18 mouse cellular contexts compared by ENCODE assay signal in genomic region chr2:36251156-36251555, GRCm38 (mm10). TPM values are rescaled to one million over a fixed set of nuclear protein-coding genes. Genes with fewer than 3 reads are reported as not detected.
DNase-seq lines count a peak whose midpoint lies in the region; ATAC-seq and TF ChIP-seq lines count a peak whose summit lies in the region.
"Had no signal": no experiment of that assay in that cellular context is flagged by ENCODE, and none has a peak within 500 bp of the region (broad histone marks: within the 10 kb centered on the region; RNA-seq: fewer than 3 reads in every experiment).

No protein-coding gene starts in this region.

- no peak overlapping the region for H3K27ac ChIP-seq in heart, embryonic 10.5 days
- no peak overlapping the region for H3K27ac ChIP-seq in hindbrain, postnatal 0 days
- H3K27ac ChIP-seq in hindbrain, embryonic 11.5 days (ENCODE audit: low read depth, low read length) = no peak overlapping the region
- H3K27ac ChIP-seq: embryonic facial prominence, embryonic 10.5 days; embryonic facial prominence, embryonic 12.5 days; forebrain, embryonic 13.5 days; forebrain, embryonic 15.5 days had no signal

- H3K4me1 ChIP-seq in heart, embryonic 10.5 days = no peaks in the 10 kb centered on the region
- H3K4me1 ChIP-seq in hindbrain, postnatal 0 days (ENCODE audit: insufficient read depth, low read length) = no peaks in the 10 kb centered on the region
- H3K4me1 ChIP-seq in hindbrain, embryonic 11.5 days (replicated peaks; ENCODE audit: control insufficient read depth, insufficient read depth, low read length) = no peaks in the 10 kb centered on the region
- H3K4me1 ChIP-seq: embryonic facial prominence, embryonic 10.5 days; embryonic facial prominence, embryonic 12.5 days; forebrain, embryonic 13.5 days; forebrain, embryonic 15.5 days had no signal

- no peaks in the 10 kb centered on the region for H3K27me3 ChIP-seq in heart, embryonic 10.5 days (ENCODE audit: insufficient read depth, poor library complexity, severe bottlenecking)
- no peaks in the 10 kb centered on the region for H3K27me3 ChIP-seq in hindbrain, postnatal 0 days (ENCODE audit: insufficient read depth, low read length)
- no peaks in the 10 kb centered on the region for H3K27me3 ChIP-seq in hindbrain, embryonic 11.5 days (ENCODE audit: control insufficient read depth, insufficient read depth, low read length)
- H3K27me3 ChIP-seq: embryonic facial prominence, embryonic 12.5 days; forebrain, embryonic 13.5 days; forebrain, embryonic 15.5 days had no signal

- no peak overlapping the region for H3K9ac ChIP-seq in hindbrain, postnatal 0 days (replicated peaks; ENCODE audit: low read length)
- H3K9ac ChIP-seq in hindbrain, embryonic 11.5 days (ENCODE audit: low read depth, low read length) = no peak overlapping the region
- H3K9ac ChIP-seq: embryonic facial prominence, embryonic 12.5 days; forebrain, embryonic 13.5 days; forebrain, embryonic 15.5 days; forebrain, postnatal 0 days had no signal

- ATAC-seq in hindbrain, postnatal 0 days = no peak
- ATAC-seq in hindbrain, embryonic 11.5 days (ENCODE audit: low FRiP score) = no peak
- ATAC-seq: activated CD4-positive, CD25-positive, alpha-beta regulatory T cell, adult 4 months; forebrain, embryonic 13.5 days; forebrain, embryonic 15.5 days; forebrain, postnatal 0 days had no signal

- intact Hi-C loops in heart, postnatal 10 days (cut with DNase I) = no loop called here

- WGBS in heart, embryonic 10.5 days = 66% methylated on average over 8 of the region's 8 CpGs
- 61% methylated on average over 8 of the region's 8 CpGs for WGBS in hindbrain, postnatal 0 days
- 86% methylated on average over 8 of the region's 8 CpGs for WGBS in hindbrain, embryonic 11.5 days

- no peaks in the 10 kb centered on the region for H3K36me3 ChIP-seq in heart, embryonic 10.5 days
- no peaks in the 10 kb centered on the region for H3K36me3 ChIP-seq in hindbrain, postnatal 0 days (ENCODE audit: insufficient read depth, low read length)
- no peaks in the 10 kb centered on the region for H3K36me3 ChIP-seq in hindbrain, embryonic 11.5 days (ENCODE audit: control insufficient read depth, insufficient read depth, low read length)
- H3K36me3 ChIP-seq: embryonic facial prominence, embryonic 10.5 days; embryonic facial prominence, embryonic 12.5 days; forebrain, embryonic 15.5 days had no signal

- no peaks in the 10 kb centered on the region for H3K9me3 ChIP-seq in heart, embryonic 10.5 days
- no peaks in the 10 kb centered on the region for H3K9me3 ChIP-seq in hindbrain, postnatal 0 days (ENCODE audit: low read length)
- H3K9me3 ChIP-seq in hindbrain, embryonic 11.5 days (ENCODE audit: control insufficient read depth, low read length) = no peaks in the 10 kb centered on the region
- H3K9me3 ChIP-seq: embryonic facial prominence, embryonic 10.5 days; embryonic facial prominence, embryonic 12.5 days; forebrain, embryonic 13.5 days; forebrain, embryonic 15.5 days had no signal

- no peak for TF ChIP-seq CTCF in hindbrain, postnatal 0 days (IDR thresholded peaks at IDR 0.05; ENCODE audit: low read depth)

- DNase-seq in heart, embryonic 10.5 days (ENCODE audit: low spot score) = peak; percentile 70
- no peak for DNase-seq in heart, postnatal 10 days
- peak; percentile 14 for DNase-seq in hindbrain, postnatal 0 days (ENCODE audit: low spot score)
- no peak for DNase-seq in hindbrain, embryonic 11.5 days (ENCODE audit: low spot score)
- no peak for DNase-seq in adrenal gland, postnatal 36 days
- DNase-seq: adrenal gland, postnatal 10 days; adrenal gland, postnatal 25 days; cerebellum, adult 11-12 months; cerebellum, adult 2 months; cerebellum, adult 9-10 months; cerebellum, postnatal 10 days; cerebellum, postnatal 25 days; forebrain, postnatal 0 days had no signal

- no peak overlapping the region for H3K4me2 ChIP-seq in hindbrain, postnatal 0 days (ENCODE audit: low read depth, low read length)
- no peak overlapping the region for H3K4me2 ChIP-seq in hindbrain, embryonic 11.5 days (replicated peaks; ENCODE audit: low read depth, low read length)
- H3K4me2 ChIP-seq: embryonic facial prominence, embryonic 12.5 days; forebrain, embryonic 13.5 days; forebrain, embryonic 15.5 days had no signal

- H3K4me3 ChIP-seq in heart, embryonic 10.5 days = no peak overlapping the region
- no peak overlapping the region for H3K4me3 ChIP-seq in hindbrain, postnatal 0 days (ENCODE audit: low read length)
- no peak overlapping the region for H3K4me3 ChIP-seq in hindbrain, embryonic 11.5 days (ENCODE audit: low read depth, low read length)
- H3K4me3 ChIP-seq: embryonic facial prominence, embryonic 10.5 days; embryonic facial prominence, embryonic 12.5 days; forebrain, embryonic 13.5 days; forebrain, embryonic 15.5 days had no signal

RNA-seq across cellular contexts. Expression of gene Ptgs1, which starts 20.9 kb away (rescaled TPM):
- 12.2 and 16.4 TPM in 2 replicates for polyA plus RNA-seq in heart, embryonic 10.5 days (2016; fragmentation: Nextera tagmentation; extraction: Ambion mirVana)
- total RNA-seq in heart, postnatal 10 days (2021) = 10 to 100 TPM; 15.5 to 16.0 TPM
- 6.8 and 8.0 TPM in 2 replicates for total RNA-seq in hindbrain, postnatal 0 days (2014; rRNA removed)
- 7.5 and 7.9 TPM in 2 replicates for polyA plus RNA-seq in hindbrain, postnatal 0 days (2015; fragmentation: Nextera tagmentation; extraction: Ambion mirVana)
- polyA plus RNA-seq in hindbrain, embryonic 11.5 days (2014; fragmentation: Nextera tagmentation; extraction: Ambion mirVana) = 4.2 and 5.6 TPM in 2 replicates
- 10 to 100 TPM; 11.7 to 14.4 TPM for total RNA-seq in adrenal gland, postnatal 36 days (2021)

Comparison
In these comparisons a context has a peak if more than half of its experiments do, and no peak if none do; other contexts are left out.
1. DNase-seq: peak in heart, embryonic 10.5 days (single experiment) and hindbrain, postnatal 0 days (single experiment); none in heart, postnatal 10 days (0 of 2), hindbrain, embryonic 11.5 days (single experiment) and adrenal gland, postnatal 36 days (0 of 2).